Mouse (Mus musculus): ENCODE results near the gene Pear1.

The Pear1 gene

GRCm38 (mm10) chr3:87809322-87809962 is 14.7 kb downstream of the Pear1 start:
- peak in 1 of 2 experiments; percentile 29 for DNase-seq

DNA sequence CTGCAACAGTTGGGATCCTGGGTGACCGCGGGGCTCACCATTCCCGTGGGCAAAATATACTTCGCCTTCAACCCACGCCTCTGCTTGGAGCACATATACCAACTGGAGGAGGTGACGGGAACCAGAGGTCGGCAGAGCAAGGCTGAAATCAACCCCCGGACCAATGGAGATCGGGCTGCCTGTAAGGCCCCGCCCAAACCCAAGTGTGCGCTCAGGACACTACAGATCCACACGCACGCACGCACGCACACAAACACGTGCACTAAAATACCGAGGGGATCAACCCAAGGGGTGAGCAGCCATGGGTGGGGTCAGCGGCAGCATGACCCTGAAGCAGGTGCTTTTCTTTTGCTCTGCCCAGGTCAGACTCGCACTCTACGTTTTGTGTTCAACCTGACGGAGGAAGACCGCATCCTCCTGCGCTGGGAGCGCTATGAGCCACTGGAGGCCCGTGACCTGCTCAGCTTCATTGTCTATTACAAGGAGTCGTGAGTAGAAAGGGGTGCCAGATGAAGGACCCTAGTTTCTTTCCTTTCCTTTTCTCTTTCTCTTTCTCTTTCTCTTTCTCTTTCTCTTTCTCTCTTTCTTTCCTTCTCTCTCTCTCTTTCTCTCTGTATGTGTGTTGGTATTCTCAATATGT is 19.9 kb downstream of the Pear1 start:
- peak in 1 of 2 experiments; percentile 29 for DNase-seq

DNA sequence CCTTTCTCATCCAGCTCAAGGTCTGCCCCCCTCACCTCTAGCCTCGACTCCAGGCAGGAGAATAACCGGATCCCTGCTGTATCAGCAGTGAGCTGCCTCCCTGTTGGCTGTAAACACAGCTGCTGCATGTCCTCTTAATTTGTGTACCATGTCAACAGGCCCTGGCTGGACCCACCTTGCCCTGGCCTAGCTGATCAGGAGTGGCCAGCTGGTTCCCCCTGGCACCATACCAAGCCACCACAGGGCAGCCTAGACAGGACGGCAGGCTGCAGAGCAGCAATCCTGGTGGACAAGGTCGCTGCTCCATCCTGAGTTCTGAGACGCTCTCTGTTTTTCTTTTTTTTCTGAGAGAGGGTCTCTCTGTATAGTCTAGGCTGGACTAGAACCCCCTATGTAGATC is 22.4 kb downstream of the Pear1 start:
- DNase-seq: peak; percentile 24 to 40

GRCm38 (mm10) chr3:87796736-87797334 is 27.3 kb downstream of the Pear1 start, which contains the start of gene Insrr:
Gene Insrr (plus strand): TSS chr3:87796951.
- DNase-seq: peak; percentile 55 to 66

- DNase-seq: peak; percentile 59 to 81
Measured at GRCm38 (mm10) chr3:87795336-87796277, 28.5 kb downstream of the Pear1 start.

GRCm38 (mm10) chr3:87794922-87795325 is 29.2 kb downstream of the Pear1 start, which contains the start of gene Ntrk1:
Gene Ntrk1 (minus strand): TSS chr3:87795162.
- peak; percentile 27 to 57 for DNase-seq

DNA sequence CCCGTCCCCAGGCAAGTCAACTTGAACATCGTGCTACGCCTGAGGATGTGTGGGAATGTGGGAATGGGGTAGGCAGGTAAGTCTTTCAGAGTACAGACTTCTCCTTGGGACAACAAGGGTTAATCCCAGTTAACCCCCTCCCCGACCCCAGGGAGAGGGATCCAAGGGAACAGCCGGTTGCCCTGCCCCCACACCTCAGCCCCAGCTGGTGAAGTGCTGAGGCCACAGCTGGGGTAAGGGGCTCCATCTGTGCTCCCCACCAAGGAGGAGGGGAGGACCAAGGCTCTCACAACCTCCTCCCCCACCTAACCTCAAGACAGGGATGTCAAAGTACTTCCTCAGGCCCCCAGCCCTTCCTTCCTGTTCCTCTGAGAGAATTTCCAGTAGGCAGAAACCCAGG is 34.3 kb downstream of the Pear1 start:
- no peak for DNase-seq

- DNase-seq: no peak
Measured at GRCm38 (mm10) chr3:87789248-87789647, 34.9 kb downstream of the Pear1 start.

GRCm38 (mm10) chr3:87785626-87786214 is 38.4 kb downstream of the Pear1 start:
- no peak for DNase-seq

DNA sequence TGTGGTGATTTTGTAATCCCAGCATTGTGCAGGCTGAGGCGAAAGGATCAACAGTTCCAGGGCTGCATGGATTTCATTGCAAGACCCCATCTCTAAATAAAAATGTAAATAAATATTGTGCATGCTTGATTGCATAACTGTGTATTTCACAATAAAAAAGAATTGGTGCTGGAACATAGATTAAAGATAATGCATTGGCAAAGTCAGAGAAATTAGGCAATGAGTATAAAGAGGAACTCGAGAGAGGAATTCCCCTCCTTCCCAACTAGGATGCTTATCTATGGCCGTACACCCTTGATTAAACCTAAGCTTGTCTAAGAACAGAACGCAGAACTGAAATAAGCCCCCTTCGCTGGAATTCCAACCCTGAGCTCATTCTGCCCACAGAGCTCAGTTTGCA is 39.0 kb downstream of the Pear1 start:
- no peak for DNase-seq

- DNase-seq: no peak
Measured at GRCm38 (mm10) chr3:87783282-87784023, 40.7 kb downstream of the Pear1 start.

- no peak for DNase-seq
Measured at GRCm38 (mm10) chr3:87779086-87779485, 45.0 kb downstream of the Pear1 start.

DNA sequence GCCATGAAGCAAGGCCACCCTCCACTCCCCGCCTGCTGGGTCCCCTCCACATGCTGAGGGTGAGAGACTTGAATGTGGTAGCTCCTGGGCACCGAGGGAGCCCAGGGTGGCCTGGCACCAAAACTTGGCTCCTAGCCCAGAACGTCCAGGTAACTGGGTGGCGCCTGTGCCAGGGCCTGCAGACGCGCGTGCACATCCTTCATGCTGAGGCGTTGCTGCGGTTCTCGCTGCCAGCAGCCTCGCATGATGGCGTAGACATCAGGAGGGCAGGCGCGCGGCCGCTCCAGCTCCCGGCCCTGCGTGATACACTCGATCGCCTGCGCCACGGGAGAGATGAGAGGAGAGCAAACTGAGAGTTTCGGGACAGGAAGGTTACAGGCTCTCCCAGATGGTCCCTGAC is 45.8 kb downstream of the Pear1 start:
- peak; percentile 53 to 74 for DNase-seq

- peak; percentile 74 to 88 for DNase-seq
Measured at GRCm38 (mm10) chr3:87771088-87771487, 53.0 kb downstream of the Pear1 start.

DNA sequence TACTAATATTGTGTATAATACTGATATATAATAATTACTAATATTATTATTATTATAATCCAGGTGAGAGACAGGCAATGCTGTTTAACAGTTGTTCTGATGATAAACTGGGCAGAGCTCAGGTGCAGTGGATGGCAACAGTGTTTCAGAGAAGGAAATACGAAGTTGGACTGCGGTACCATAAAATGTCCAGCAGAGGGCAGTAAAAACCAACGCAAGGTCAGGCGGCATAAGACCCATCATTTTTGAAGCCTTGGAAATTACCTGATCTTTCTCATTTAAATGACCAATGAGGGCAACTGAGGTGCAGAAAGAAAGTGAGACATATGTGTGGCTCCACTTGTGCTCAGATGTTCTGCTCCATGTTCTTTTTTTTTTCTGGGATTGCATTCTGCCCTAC is 53.8 kb downstream of the Pear1 start:
- DNase-seq: peak; percentile 64 to 72

GRCm38 (mm10) chr3:87769506-87769905 is 54.6 kb downstream of the Pear1 start:
- DNase-seq: no peak

DNA sequence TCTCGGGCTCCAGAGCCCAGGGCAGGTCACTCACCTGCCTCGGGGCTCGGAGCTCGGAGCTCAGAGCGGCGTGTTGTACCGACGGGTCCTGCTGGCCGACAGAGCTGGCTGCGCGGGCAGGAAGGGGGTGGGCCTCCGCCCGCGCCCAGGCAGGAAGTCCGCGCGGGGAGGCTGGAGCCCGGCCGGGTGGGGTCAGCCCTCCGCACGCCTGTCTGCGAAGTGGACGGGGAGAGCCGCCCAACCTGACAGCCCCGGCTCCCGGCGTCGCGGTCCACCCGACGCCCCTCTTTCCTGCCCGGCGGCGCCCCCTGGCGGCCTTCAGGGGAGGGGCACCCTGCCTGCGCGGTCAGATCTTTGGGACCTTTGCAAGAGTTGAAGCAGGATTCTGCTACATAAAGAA is 55.3 kb downstream of the Pear1 start:
- peak; percentile 90 for DNase-seq

- no peak for DNase-seq
Measured at GRCm38 (mm10) chr3:87768431-87768830, 55.7 kb downstream of the Pear1 start.

GRCm38 (mm10) chr3:87767764-87768163 is 56.3 kb downstream of the Pear1 start:
- peak; percentile 73 to 78 for DNase-seq

DNA sequence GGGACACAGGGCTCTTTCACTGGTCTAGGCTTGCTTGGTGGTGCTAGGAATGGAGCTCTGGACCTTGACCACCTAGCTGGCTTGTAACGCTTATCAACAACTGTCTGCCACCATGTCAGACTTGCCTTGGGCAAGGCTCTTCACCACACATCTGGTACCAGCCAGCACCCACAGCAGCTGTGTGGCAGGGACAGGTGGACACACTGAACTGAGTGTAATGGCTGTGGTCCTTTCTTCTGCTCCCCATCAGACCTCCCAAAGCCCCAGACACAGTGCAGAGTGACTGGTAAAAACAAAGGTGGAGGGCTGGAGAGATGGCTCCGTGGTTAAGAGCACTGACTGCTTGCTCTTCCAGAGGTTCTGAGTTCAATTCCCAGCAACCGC is 57.8 kb downstream of the Pear1 start:
- DNase-seq: no peak

DNA sequence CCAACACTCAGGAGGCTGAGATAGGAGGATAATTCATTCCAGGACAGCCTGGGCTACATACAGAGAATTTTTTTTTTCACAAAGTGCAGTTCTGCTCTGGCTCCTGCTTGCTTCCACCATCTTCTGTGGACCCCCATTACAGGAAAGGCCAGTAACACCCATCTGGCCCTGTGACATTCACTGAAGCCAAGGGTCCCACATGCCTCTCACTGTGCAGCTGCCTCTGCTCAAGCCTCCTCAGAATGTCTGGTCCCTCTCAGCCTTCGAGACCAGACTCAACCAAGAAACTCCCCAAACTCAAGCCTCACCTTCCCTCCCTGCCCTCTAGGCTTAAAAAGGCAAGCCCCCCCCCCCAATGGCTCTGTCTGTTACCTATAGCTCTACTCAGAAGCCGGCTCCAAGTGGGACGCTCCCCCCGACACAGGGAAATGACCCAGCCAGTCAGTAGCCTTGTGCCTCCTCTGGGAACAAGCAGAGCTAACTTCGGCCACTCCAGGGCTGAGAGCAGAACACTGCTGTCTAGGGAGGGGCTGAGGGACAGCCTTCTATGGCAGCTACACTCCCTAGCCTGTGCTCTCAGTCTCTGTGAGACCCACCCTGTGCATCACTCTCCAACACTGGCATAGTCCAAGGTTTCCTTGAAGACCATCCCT is 58.3 kb downstream of the Pear1 start:
- peak in 1 of 2 experiments; percentile 22 for DNase-seq
